Mouse (Mus musculus) liver, postnatal 0 days (tissue): Measurements from ENCODE around the gene Myo3b. TPM values are rescaled to one million over a fixed set of nuclear protein-coding genes. Genes with fewer than 3 reads are reported as not detected.

ENCODE experiments used
- ATAC-seq: fragments of 200-750 bp; cut with Nextera tagmentation; 2 replicates; pipeline ENCODE4 v1.8.0; 2017; ENCODE audit warnings: mild to moderate bottlenecking, moderate library complexity
- DNase-seq: peaks from one replicate; pipeline ENCODE4 v3.0.0-alpha.2; 2016
- H3K27ac ChIP-seq: fragments of 300-500 bp; sonication (generic); 2 replicates; pipeline ENCODE4 v1.5.1; 2014; ENCODE audit warnings: antibody characterized with exemption, moderate library complexity, mild to moderate bottlenecking, low read depth
- H3K27me3 ChIP-seq: fragments of 300-500 bp; sonication (generic); 2 replicates; pipeline ENCODE4 v1.6.1; 2014; ENCODE audit warnings: low read length, control low read depth, mixed read lengths; ENCODE audit not compliant: insufficient read depth
- H3K36me3 ChIP-seq: fragments of 300-500 bp; sonication (generic); replicated peaks from 2 replicates; pipeline ENCODE4 v1.6.1; 2014; ENCODE audit warnings: mild to moderate bottlenecking, control low read depth, low read length, moderate library complexity, mixed read lengths; ENCODE audit not compliant: insufficient read depth
- H3K4me1 ChIP-seq: fragments of 300-500 bp; sonication (generic); 2 replicates; pipeline ENCODE4 v1.6.1; 2014; ENCODE audit warnings: antibody characterized with exemption, mild to moderate bottlenecking, control low read depth; ENCODE audit not compliant: insufficient read depth
- H3K4me2 ChIP-seq: fragments of 300-500 bp; sonication (generic); 2 replicates; pipeline ENCODE4 v1.6.1; 2014; ENCODE audit warnings: low read depth, mild to moderate bottlenecking, low read length, moderate library complexity, mixed read lengths
- H3K4me3 ChIP-seq: fragments of 300-500 bp; sonication (generic); 2 replicates; pipeline ENCODE4 v1.5.1; 2014; ENCODE audit warnings: low read depth, low read length
- H3K9ac ChIP-seq: fragments of 300-500 bp; sonication (generic); replicated peaks from 2 replicates; pipeline ENCODE4 v1.6.1; 2014; ENCODE audit warnings: mild to moderate bottlenecking, moderate library complexity
- H3K9me3 ChIP-seq: fragments of 300-500 bp; sonication (generic); 2 replicates; pipeline ENCODE4 v1.6.1; 2016; ENCODE audit warnings: mild to moderate bottlenecking, control low read depth, low read length, mixed read lengths
- CTCF ChIP-seq: sonication (generic); IDR thresholded peaks from 2 replicates; pipeline ENCODE4 v1.5.1; 2016; ENCODE audit warnings: antibody characterized with exemption, low read depth
- EP300 ChIP-seq: IDR thresholded peaks from 2 replicates; pipeline ENCODE4 v1.6.1; 2016; ENCODE audit warnings: antibody characterized with exemption, low read depth, mild to moderate bottlenecking
- WGBS: fragments of 180-500 bp; shearing (Covaris S2); extraction: QIAGEN DNeasy Blood & Tissue Kit; methylation state at CpG from one replicate; pipeline ENCODE4 v1.1.7; 2014; ENCODE audit not compliant: insufficient replicate concordance; 5-methylcytosine and 5-hydroxymethylcytosine counted together
- polyA plus RNA-seq: library from polyadenylated mRNA; unstranded; fragments of >200 nt; fragmentation: Nextera tagmentation; extraction: Ambion mirVana; gene quantifications from 2 replicates; pipeline ENCODE4 v1.2.1, GENCODE M21; 2015

The Myo3b gene
- polyA plus RNA-seq, 1 experiment from 2014 or later: not detected

DNA sequence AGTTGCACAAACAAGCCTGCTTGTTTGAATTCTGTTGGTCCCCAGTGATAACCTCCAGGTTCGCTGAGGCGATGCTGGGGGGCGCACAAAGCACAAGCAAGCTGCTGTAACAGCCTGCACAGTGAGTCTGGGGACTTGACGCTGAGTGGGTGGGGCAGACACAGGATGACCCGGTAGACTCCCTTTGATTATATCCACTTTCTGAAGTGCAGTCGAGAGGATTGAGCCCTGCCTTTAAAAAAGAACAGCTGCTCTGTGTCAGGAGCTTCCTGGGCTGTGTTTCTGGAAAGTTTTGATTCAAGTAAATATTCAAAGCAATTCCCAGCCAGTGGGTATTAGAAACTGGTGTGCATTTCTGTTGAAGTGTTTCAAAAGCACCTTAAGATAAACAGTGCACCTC is 341.0 kb downstream of the Myo3b start:
- Histone ChIP-seq H3K36me3 (no peaks in the 10 kb centered on the region), H3K9me3 (no peaks in the 10 kb centered on the region), H3K27ac (no peak overlapping the region), H3K4me3 (no peak overlapping the region), H3K4me2 (no peak overlapping the region), H3K4me1 (no peaks in the 10 kb centered on the region), H3K27me3 (no peaks in the 10 kb centered on the region), H3K9ac (no peak overlapping the region)
- TF ChIP-seq CTCF (no peak), EP300 (no peak)
- DNase-seq (no peak), ATAC-seq (no peak)
- 31% methylated on average over 6 of the region's 6 CpGs for WGBS

DNA sequence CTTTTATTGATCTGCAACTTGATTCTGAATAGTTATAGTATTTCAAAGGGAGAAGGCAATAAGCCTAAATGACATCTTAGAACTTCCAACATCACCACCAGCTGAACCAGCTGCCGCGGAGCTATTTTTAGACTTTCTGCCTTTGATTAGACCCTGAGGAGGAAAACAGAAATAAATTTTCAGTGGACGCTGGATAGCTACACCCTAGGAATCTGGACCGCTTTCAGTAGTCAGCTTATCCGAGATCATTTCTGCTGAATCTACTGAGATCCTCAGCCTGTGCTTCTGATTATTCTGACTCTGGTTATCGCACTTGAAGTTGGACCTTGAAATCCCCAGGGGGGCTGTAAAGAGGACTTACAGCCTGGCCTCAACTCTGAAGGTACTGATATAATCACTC is 349.7 kb downstream of the Myo3b start:
- H3K27me3 ChIP-seq: no peaks in the 10 kb centered on the region
- no peak overlapping the region for H3K4me3 ChIP-seq
- no peaks in the 10 kb centered on the region for H3K9me3 ChIP-seq
- no peak overlapping the region for H3K27ac ChIP-seq
- 62% methylated on average over 6 of the region's 6 CpGs for WGBS
- H3K4me2 ChIP-seq: no peak overlapping the region
- H3K4me1 ChIP-seq: no peaks in the 10 kb centered on the region
- DNase-seq: no peak
- TF ChIP-seq CTCF: no peak
- TF ChIP-seq EP300: no peak
- H3K36me3 ChIP-seq: no peaks in the 10 kb centered on the region
- H3K9ac ChIP-seq: no peak overlapping the region
- no peak for ATAC-seq

DNA sequence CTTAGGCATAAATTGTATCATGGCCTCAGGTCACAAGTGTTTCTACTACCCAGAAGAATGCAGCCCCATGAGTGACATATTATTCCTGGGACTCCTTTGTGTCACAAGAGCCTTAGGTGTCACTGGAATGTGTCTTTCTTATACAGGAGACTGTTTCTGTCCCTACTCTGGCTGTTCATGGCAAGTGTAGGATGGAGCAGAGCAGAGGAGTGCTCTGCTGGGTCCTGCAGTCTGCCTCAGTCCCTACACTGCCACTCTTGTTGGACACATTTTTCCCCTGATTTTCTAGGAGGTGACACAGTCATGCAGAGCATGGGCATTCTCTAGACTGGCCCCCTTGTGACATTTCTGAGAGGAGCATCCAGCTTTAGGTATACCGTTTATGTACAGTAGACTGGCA is 350.2 kb downstream of the Myo3b start:
- ATAC-seq (no peak), DNase-seq (no peak)
- Histone ChIP-seq H3K4me3 (no peak overlapping the region), H3K4me1 (no peaks in the 10 kb centered on the region), H3K4me2 (no peak overlapping the region), H3K9ac (no peak overlapping the region), H3K27me3 (no peaks in the 10 kb centered on the region), H3K27ac (no peak overlapping the region), H3K9me3 (no peaks in the 10 kb centered on the region), H3K36me3 (no peaks in the 10 kb centered on the region)
- 72% methylated on average over 1 of the region's 1 CpGs for WGBS
- TF ChIP-seq CTCF: no peak
- no peak for TF ChIP-seq EP300

DNA sequence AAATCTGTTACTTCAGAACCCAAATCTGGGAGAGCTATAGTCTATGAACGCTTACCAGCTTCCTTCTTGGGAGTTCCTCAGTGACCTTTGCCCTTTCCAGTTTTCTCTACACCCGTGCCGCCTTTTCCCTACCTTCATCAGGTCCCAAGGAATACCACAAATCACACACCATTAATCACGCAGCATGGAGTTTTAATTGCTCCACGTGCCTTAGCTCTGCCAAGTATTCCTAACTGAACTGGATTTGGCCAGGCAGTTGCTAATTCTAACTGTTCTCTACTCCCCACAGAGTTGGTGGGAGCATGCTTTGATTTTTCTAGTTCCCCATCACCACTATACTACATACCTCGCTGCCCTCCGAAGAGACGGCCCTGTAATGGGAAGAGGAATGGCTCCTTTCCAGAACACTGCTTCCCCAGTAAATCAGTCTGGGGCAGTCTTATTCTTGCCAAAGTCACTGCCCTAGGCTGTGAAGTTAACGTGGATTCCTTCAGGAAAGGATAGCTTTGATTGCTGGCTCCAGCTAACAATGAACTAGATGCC is 358.9 kb downstream of the Myo3b start:
- WGBS: 72% methylated on average over 9 of the region's 9 CpGs
- no peaks in the 10 kb centered on the region for H3K27me3 ChIP-seq
- DNase-seq (no peak), ATAC-seq (no peak)
- no peaks in the 10 kb centered on the region for H3K4me1 ChIP-seq
- H3K4me2 ChIP-seq: no peak overlapping the region
- H3K27ac ChIP-seq: no peak overlapping the region
- H3K4me3 ChIP-seq: no peak overlapping the region
- no peaks in the 10 kb centered on the region for H3K9me3 ChIP-seq
- TF ChIP-seq EP300 (no peak), CTCF (no peak)
- no peak overlapping the region for H3K9ac ChIP-seq
- H3K36me3 ChIP-seq: no peaks in the 10 kb centered on the region

DNA sequence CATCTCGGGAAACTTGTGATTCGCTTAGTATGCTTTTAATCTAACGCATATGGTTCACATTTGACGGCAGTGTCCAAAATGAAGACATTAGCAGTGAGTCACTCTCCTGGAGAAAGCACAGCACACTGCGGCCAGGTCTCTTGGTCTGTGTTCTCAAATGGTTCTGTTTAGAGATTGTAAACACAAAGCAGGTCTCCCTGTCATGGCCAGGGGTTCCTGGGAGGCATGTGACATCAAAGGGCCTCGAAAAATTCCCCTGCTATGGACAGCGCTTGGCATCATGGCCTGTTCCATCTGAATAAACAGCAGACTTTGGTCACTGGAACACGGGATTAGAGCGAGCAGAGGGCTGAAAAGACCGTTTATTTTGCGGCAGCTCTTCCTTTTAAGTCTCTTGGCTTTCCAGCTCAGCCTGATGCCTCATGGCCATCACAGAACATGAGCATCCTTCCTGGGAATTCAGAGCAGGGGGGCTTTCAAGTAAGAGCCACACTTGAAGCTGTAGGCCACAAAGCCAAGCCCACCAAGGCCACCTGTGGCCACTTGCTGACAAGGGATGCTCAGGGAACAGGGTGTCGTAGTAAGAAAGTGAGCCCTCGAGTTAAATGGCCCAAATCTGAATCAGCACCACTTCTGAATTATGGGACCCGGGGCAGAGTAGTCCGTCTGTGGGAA is 360.7 kb downstream of the Myo3b start:
- Histone ChIP-seq H3K27me3 (no peaks in the 10 kb centered on the region), H3K9me3 (no peaks in the 10 kb centered on the region), H3K4me3 (no peak overlapping the region), H3K9ac (no peak overlapping the region), H3K36me3 (no peaks in the 10 kb centered on the region), H3K4me1 (no peaks in the 10 kb centered on the region), H3K4me2 (no peak overlapping the region), H3K27ac (no peak overlapping the region)
- TF ChIP-seq CTCF (no peak), EP300 (no peak)
- DNase-seq (no peak), ATAC-seq (no peak)
- 78% methylated on average over 15 of the region's 15 CpGs for WGBS

DNA sequence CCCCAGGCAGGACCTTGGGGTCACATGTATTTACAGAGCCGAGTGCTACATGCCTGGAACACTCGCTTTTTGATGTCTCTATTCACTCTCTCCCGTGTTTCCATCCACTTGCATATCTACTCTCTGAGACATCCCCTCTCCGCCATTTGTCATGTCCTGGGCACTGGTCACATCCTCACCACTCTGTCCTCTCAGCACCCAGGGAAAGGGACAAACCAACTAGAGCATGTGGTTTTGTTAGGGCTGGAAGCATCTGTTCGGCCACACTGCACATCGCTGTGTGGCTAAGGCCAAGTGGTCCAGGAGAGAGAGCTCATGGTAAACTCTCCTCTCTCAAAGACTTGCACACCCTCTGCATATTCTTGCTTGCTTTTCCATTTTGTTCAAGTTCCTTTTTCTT is 361.4 kb downstream of the Myo3b start:
- no peak for ATAC-seq
- H3K4me3 ChIP-seq: no peak overlapping the region
- TF ChIP-seq CTCF (no peak), EP300 (no peak)
- H3K36me3 ChIP-seq: no peaks in the 10 kb centered on the region
- H3K4me2 ChIP-seq: no peak overlapping the region
- H3K4me1 ChIP-seq: no peaks in the 10 kb centered on the region
- WGBS: 76% methylated on average over 6 of the region's 6 CpGs
- H3K27me3 ChIP-seq: no peaks in the 10 kb centered on the region
- H3K9ac ChIP-seq: no peak overlapping the region
- DNase-seq: no peak
- no peaks in the 10 kb centered on the region for H3K9me3 ChIP-seq
- H3K27ac ChIP-seq: no peak overlapping the region

DNA sequence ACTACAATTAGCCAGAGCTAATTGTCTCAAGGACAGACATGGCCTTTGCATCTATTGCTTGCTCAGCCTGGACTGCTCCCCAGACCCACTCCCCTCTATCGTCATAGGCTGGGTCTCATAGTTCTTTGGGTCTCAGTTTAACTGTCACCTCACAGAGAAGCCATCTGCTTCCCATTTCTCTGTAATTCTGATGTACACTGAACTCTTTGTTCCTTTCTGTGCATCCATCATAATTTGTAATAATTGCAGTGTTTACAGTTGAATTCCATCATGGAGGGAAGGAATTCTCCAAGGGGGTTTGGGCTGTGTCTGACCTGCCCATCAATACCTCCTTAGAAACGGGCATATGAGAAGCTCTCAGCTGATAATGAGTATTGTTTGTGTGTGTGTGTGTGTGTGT is 365.4 kb downstream of the Myo3b start:
- Histone ChIP-seq H3K27ac (no peak overlapping the region), H3K4me1 (no peaks in the 10 kb centered on the region), H3K36me3 (no peaks in the 10 kb centered on the region), H3K9ac (no peak overlapping the region), H3K4me2 (no peak overlapping the region), H3K4me3 (no peak overlapping the region), H3K27me3 (no peaks in the 10 kb centered on the region), H3K9me3 (no peaks in the 10 kb centered on the region)
- whole genome bisulfite sequencing: 65% methylated on average over 2 of the region's 2 CpGs
- no peak for DNase-seq
- TF ChIP-seq EP300 (no peak), CTCF (no peak)
- ATAC-seq: no peak
